Mouse (Mus musculus) frontal cortex, postnatal 10 days (tissue): ENCODE results near the gene Cct6b.

Source experiments
- DNase-seq, 2 experiments: peaks; one replicate each; pipeline ENCODE4 v3.0.0; 2022; ENCODE audit warnings: low spot score in 2 of 2, mixed read lengths in 1 of 2

Gene Cct6b

GRCm38 (mm10) chr11:82763742-82764437 lies at the start of gene Cct6b, which contains the start of gene Zfp830:
Gene Cct6b (minus strand): TSS chr11:82764321.
Gene Zfp830 (plus strand): TSS chr11:82764345.
- peak; percentile 84 to 92 for DNase-seq

- DNase-seq: no peak
Observed at GRCm38 (mm10) chr11:82808485-82808884, 44.4 kb upstream of the Cct6b start.

- DNase-seq: no peak
Observed at GRCm38 (mm10) chr11:82807370-82807769, 43.2 kb upstream of the Cct6b start.

- no peak for DNase-seq
Observed at GRCm38 (mm10) chr11:82806656-82807055, 42.5 kb upstream of the Cct6b start.

- no peak for DNase-seq
Observed at GRCm38 (mm10) chr11:82783453-82783852, 19.3 kb upstream of the Cct6b start.

GRCm38 (mm10) chr11:82782197-82782596 lies 18.1 kb upstream of the Cct6b start:
- DNase-seq: no peak

GRCm38 (mm10) chr11:82780983-82781903 lies 17.1 kb upstream of the Cct6b start, which contains the start of gene Lig3:
Gene Lig3 (plus strand): TSS chr11:82781108.
- peak; percentile 90 to 93 for DNase-seq

GRCm38 (mm10) chr11:82780134-82780533 lies 16.0 kb upstream of the Cct6b start:
- DNase-seq: no peak

- DNase-seq: no peak
Observed at GRCm38 (mm10) chr11:82764438-82764924, 360 bp upstream of the Cct6b start.

GRCm38 (mm10) chr11:82763261-82763660 lies 860 bp downstream of the Cct6b start:
- DNase-seq: no peak

- no peak for DNase-seq
Observed at GRCm38 (mm10) chr11:82762286-82762829, 1.8 kb downstream of the Cct6b start.

GRCm38 (mm10) chr11:82755919-82756318 lies 8.2 kb downstream of the Cct6b start:
- no peak for DNase-seq

- no peak for DNase-seq
Observed at GRCm38 (mm10) chr11:82752349-82753115, 11.6 kb downstream of the Cct6b start.

GRCm38 (mm10) chr11:82746857-82747366 lies 17.2 kb downstream of the Cct6b start:
- no peak for DNase-seq

GRCm38 (mm10) chr11:82746138-82746537 lies 18.0 kb downstream of the Cct6b start:
- no peak for DNase-seq

GRCm38 (mm10) chr11:82739006-82739405 lies 25.1 kb downstream of the Cct6b start:
- no peak for DNase-seq

- no peak for DNase-seq
Observed at GRCm38 (mm10) chr11:82734227-82734626, 29.9 kb downstream of the Cct6b start.

- DNase-seq: no peak
Observed at GRCm38 (mm10) chr11:82726862-82727261, 37.3 kb downstream of the Cct6b start.

- no peak for DNase-seq
Observed at GRCm38 (mm10) chr11:82719294-82719693, 44.8 kb downstream of the Cct6b start.

GRCm38 (mm10) chr11:82712681-82713080 lies 51.4 kb downstream of the Cct6b start:
- no peak for DNase-seq

- DNase-seq: no peak
Observed at GRCm38 (mm10) chr11:82708934-82709333, 55.2 kb downstream of the Cct6b start.
